Mouse (Mus musculus) MEL (cell line): Measurements from ENCODE around the gene Tmtc4.

ENCODE experiments used
- CTCF ChIP-seq, 3 experiments: IDR thresholded peaks in 2 of 3; conservative IDR thresholded peaks in 1 of 3; 2 replicates each; pipeline ENCODE4 v1.5.1; 2011 to 2012; ENCODE audit warnings: low read length in 3 of 3, low read depth in 2 of 3, mild to moderate bottlenecking in 2 of 3, improper control_type of control experiment in 1 of 3, inconsistent platforms in 1 of 3, mixed read lengths in 1 of 3, moderate library complexity in 1 of 3; ENCODE audit not compliant: control insufficient read depth in 1 of 3, insufficient read depth in 1 of 3, poor library complexity in 1 of 3, severe bottlenecking in 1 of 3
- POLR2AphosphoS5 ChIP-seq: IDR thresholded peaks from 2 replicates; pipeline ENCODE4 v1.6.1; 2012; ENCODE audit warnings: low read depth, borderline replicate concordance, mild to moderate bottlenecking, inconsistent platforms, low read length, moderate library complexity, mixed read lengths
- ZMIZ1 ChIP-seq: IDR thresholded peaks from 2 replicates; pipeline ENCODE4 v1.6.1; 2012; ENCODE audit warnings: low read depth, mild to moderate bottlenecking, inconsistent platforms, low read length, improper control_type of control experiment, moderate library complexity

- TF ChIP-seq CTCF (IDR thresholded peaks at IDR 0.05 in 2 of 3, conservative IDR thresholded peaks at IDR 0.05 in 1 of 3; ENCODE audit: control insufficient read depth in 1 of 3, insufficient read depth in 1 of 3, low read depth in 2 of 3, low read length in 3 of 3, poor library complexity in 1 of 3, severe bottlenecking in 1 of 3) = no peak
- TF ChIP-seq ZMIZ1 = no peak
- no peak for TF ChIP-seq POLR2AphosphoS5
Observed at GRCm38 (mm10) chr14:122993935-122994334, 10.1 kb upstream of the Tmtc4 start.
